Mouse (Mus musculus) forebrain, postnatal 0 days (tissue): ENCODE measurements around the gene Prok2. TPM values are rescaled to one million over a fixed set of nuclear protein-coding genes. Genes with fewer than 3 reads are reported as not detected.

Experiments used
- ATAC-seq: fragments of 200-750 bp; cut with Nextera tagmentation; 2 replicates; pipeline ENCODE4 v1.8.0; 2017; ENCODE audit warnings: mild to moderate bottlenecking, moderate library complexity
- DNase-seq: peaks from one replicate; pipeline ENCODE4 v3.0.0-alpha.2; 2015
- H3K27ac ChIP-seq: fragments of 300-500 bp; sonication (generic); 2 replicates; pipeline ENCODE4 v1.5.1; 2014; ENCODE audit warnings: low read depth, mild to moderate bottlenecking, antibody characterized with exemption, low read length, moderate library complexity, mixed read lengths
- H3K27me3 ChIP-seq: fragments of 300-500 bp; sonication (generic); 2 replicates; pipeline ENCODE4 v1.6.1; 2014; ENCODE audit warnings: mild to moderate bottlenecking, low read length, mixed read lengths; ENCODE audit not compliant: insufficient read depth
- H3K36me3 ChIP-seq: fragments of 300-500 bp; sonication (generic); 2 replicates; pipeline ENCODE4 v1.6.1; 2014; ENCODE audit warnings: mild to moderate bottlenecking, moderate library complexity; ENCODE audit not compliant: insufficient read depth
- H3K4me1 ChIP-seq: fragments of 300-500 bp; sonication (generic); 2 replicates; pipeline ENCODE4 v1.6.1; 2014; ENCODE audit warnings: antibody characterized with exemption; ENCODE audit not compliant: insufficient read depth
- H3K4me2 ChIP-seq: fragments of 300-500 bp; sonication (generic); 2 replicates; pipeline ENCODE4 v1.6.1; 2014; ENCODE audit warnings: low read depth, mild to moderate bottlenecking, moderate library complexity
- H3K4me3 ChIP-seq: fragments of 300-500 bp; sonication (generic); 2 replicates; pipeline ENCODE4 v1.5.1; 2014; ENCODE audit warnings: low read depth, low read length, mixed read lengths
- H3K9ac ChIP-seq: fragments of 300-500 bp; sonication (generic); 2 replicates; pipeline ENCODE4 v1.6.1; 2014; ENCODE audit warnings: mild to moderate bottlenecking
- H3K9me3 ChIP-seq: fragments of 300-500 bp; sonication (generic); 2 replicates; pipeline ENCODE4 v1.6.1; 2016; ENCODE audit warnings: low read length
- CTCF ChIP-seq: sonication (generic); IDR thresholded peaks from 2 replicates; pipeline ENCODE4 v1.5.1; 2016; ENCODE audit warnings: antibody characterized with exemption, control low read depth, low read depth
- WGBS: fragments of 180-500 bp; shearing (Covaris S2); extraction: QIAGEN DNeasy Blood & Tissue Kit; methylation state at CpG from one replicate; pipeline ENCODE4 v1.1.7; 2014; 5-methylcytosine and 5-hydroxymethylcytosine counted together
- polyA plus RNA-seq: library from polyadenylated mRNA; unstranded; fragments of >200 nt; fragmentation: Nextera tagmentation; extraction: Ambion mirVana; gene quantifications from 2 replicates; pipeline ENCODE4 v1.2.1, GENCODE M21; 2015
- total RNA-seq: library from RNA; depleted of rRNA; stranded (reverse); fragments of >200 nt; gene quantifications from 2 replicates; pipeline ENCODE4 v1.2.3, GENCODE M21; 2014; rRNA removed

Prok2 gene
- 1.00 and 1.5 TPM in 2 replicates for total RNA-seq
- polyA plus RNA-seq = 3.8 and 4.9 TPM in 2 replicates

GRCm38 (mm10) chr6:99725971-99726561 lies at the start of gene Prok2:
Gene Prok2 (minus strand): TSS chr6:99726392.
- no peaks in the 10 kb centered on the region for H3K9me3 ChIP-seq
- TF ChIP-seq CTCF = no peak
- peak within 1 kb of the TSS; percentile 59 for H3K9ac ChIP-seq
- H3K4me1 ChIP-seq = peaks cover 9% of the 10 kb centered on the region; the same call in 1 of the 2 replicates
- H3K27ac ChIP-seq = no peak within 1 kb of the TSS
- peak within 1 kb of the TSS; percentile 51 for H3K4me3 ChIP-seq
- peak; percentile 82 for ATAC-seq
- H3K27me3 ChIP-seq = peaks cover 15% of the 10 kb centered on the region; the same call in 1 of the 2 replicates
- peak; percentile 47 for DNase-seq
- peak within 1 kb of the TSS; percentile 99 for H3K4me2 ChIP-seq
- under 1% methylated on average over 56 of the region's 61 CpGs for WGBS
- no peaks in the 10 kb centered on the region for H3K36me3 ChIP-seq

- no peak overlapping the region for H3K4me3 ChIP-seq
- H3K4me2 ChIP-seq = no peak overlapping the region
- WGBS = 79% methylated on average over 10 of the region's 10 CpGs
- ATAC-seq (no peak), DNase-seq (no peak)
- H3K9ac ChIP-seq = no peak overlapping the region
- TF ChIP-seq CTCF = no peak
- H3K4me1 ChIP-seq = no peaks in the 10 kb centered on the region
- no peaks in the 10 kb centered on the region for H3K36me3 ChIP-seq
- no peaks in the 10 kb centered on the region for H3K27me3 ChIP-seq
- H3K27ac ChIP-seq = no peak overlapping the region
- H3K9me3 ChIP-seq = no peaks in the 10 kb centered on the region
These were observed 48.5 kb upstream of the Prok2 start for GRCm38 (mm10) chr6:99774680-99775079.

- DNase-seq = no peak
- 29% methylated on average over 5 of the region's 5 CpGs for WGBS
- Histone ChIP-seq H3K36me3 (no peaks in the 10 kb centered on the region), H3K27ac (no peak overlapping the region), H3K27me3 (no peaks in the 10 kb centered on the region), H3K9me3 (no peaks in the 10 kb centered on the region), H3K4me3 (no peak overlapping the region), H3K9ac (no peak overlapping the region), H3K4me2 (no peak overlapping the region), H3K4me1 (no peaks in the 10 kb centered on the region)
- no peak for TF ChIP-seq CTCF
- no peak for ATAC-seq
These were observed 42.3 kb upstream of the Prok2 start for GRCm38 (mm10) chr6:99768495-99768894.

- H3K4me2 ChIP-seq = no peak overlapping the region
- 83% methylated on average over 3 of the region's 3 CpGs for WGBS
- 0 out of 2 replicates have a peak, but pooled peaks cover 9% of the 10 kb centered on the region for H3K4me1 ChIP-seq
- no peaks in the 10 kb centered on the region for H3K27me3 ChIP-seq
- H3K9me3 ChIP-seq = no peaks in the 10 kb centered on the region
- no peak for TF ChIP-seq CTCF
- DNase-seq (no peak), ATAC-seq (no peak)
- H3K9ac ChIP-seq = no peak overlapping the region
- H3K4me3 ChIP-seq = no peak overlapping the region
- H3K27ac ChIP-seq = no peak overlapping the region
- no peaks in the 10 kb centered on the region for H3K36me3 ChIP-seq
These were observed 38.7 kb upstream of the Prok2 start for GRCm38 (mm10) chr6:99764916-99765315.

GRCm38 (mm10) chr6:99762069-99762985 lies 36.1 kb upstream of the Prok2 start:
- Histone ChIP-seq H3K36me3 (no peaks in the 10 kb centered on the region), H3K4me2 (no peak overlapping the region), H3K4me3 (no peak overlapping the region), H3K9me3 (no peaks in the 10 kb centered on the region), H3K4me1 (0 out of 2 replicates have a peak, but pooled peaks cover 9% of the 10 kb centered on the region), H3K27me3 (no peaks in the 10 kb centered on the region), H3K9ac (no peak overlapping the region), H3K27ac (no peak overlapping the region)
- no peak for TF ChIP-seq CTCF
- WGBS = 40% methylated on average over 14 of the region's 14 CpGs
- DNase-seq (no peak), ATAC-seq (peak; percentile 55; the same call in 1 of the 2 replicates)

- Histone ChIP-seq H3K27ac (no peak overlapping the region), H3K9ac (no peak overlapping the region), H3K9me3 (no peaks in the 10 kb centered on the region), H3K4me2 (no peak overlapping the region), H3K4me1 (no peaks in the 10 kb centered on the region), H3K4me3 (no peak overlapping the region), H3K27me3 (no peaks in the 10 kb centered on the region), H3K36me3 (no peaks in the 10 kb centered on the region)
- ATAC-seq (no peak), DNase-seq (no peak)
- 84% methylated on average over 9 of the region's 9 CpGs for WGBS
- no peak for TF ChIP-seq CTCF
These were observed 29.9 kb upstream of the Prok2 start for GRCm38 (mm10) chr6:99756105-99756504.

GRCm38 (mm10) chr6:99751308-99751707 lies 25.1 kb upstream of the Prok2 start:
- WGBS = 33% methylated on average over 6 of the region's 6 CpGs
- TF ChIP-seq CTCF = no peak

More at GRCm38 (mm10) chr6:99751308-99751707, 25.1 kb upstream of the Prok2 start:
- Histone ChIP-seq H3K27me3 (no peaks in the 10 kb centered on the region), H3K4me2 (no peak overlapping the region), H3K27ac (no peak overlapping the region), H3K4me1 (no peaks in the 10 kb centered on the region), H3K9me3 (no peaks in the 10 kb centered on the region), H3K9ac (no peak overlapping the region), H3K4me3 (no peak overlapping the region), H3K36me3 (no peaks in the 10 kb centered on the region)
- DNase-seq = peak; percentile 48
- ATAC-seq = peak; percentile 75
